Mouse (Mus musculus) cerebellum, postnatal 10 days (tissue): ENCODE data around the gene Serpina11.

Experiments used
- DNase-seq, 2 experiments: peaks; one replicate each; pipeline ENCODE4 v3.0.0; 2021; ENCODE audit warnings: mixed read lengths in 2 of 2

The Serpina11 gene

GRCm38 (mm10) chr12:103989857-103990256 is at the start of gene Serpina11:
Gene Serpina11, minus strand, starts transcription at chr12:103989957.
- no peak for DNase-seq

GRCm38 (mm10) chr12:104038181-104038580 is 48.4 kb upstream of the Serpina11 start:
- no peak for DNase-seq

GRCm38 (mm10) chr12:104033752-104034151 is 44.0 kb upstream of the Serpina11 start:
- no peak for DNase-seq

- peak; percentile 34 to 49 for DNase-seq
Observed at GRCm38 (mm10) chr12:104029986-104030385, 40.2 kb upstream of the Serpina11 start.

- DNase-seq = no peak
Observed at GRCm38 (mm10) chr12:104015280-104015679, 25.5 kb upstream of the Serpina11 start.

GRCm38 (mm10) chr12:104013620-104014019 is 23.9 kb upstream of the Serpina11 start, which contains the start of gene Serpina9:
Gene Serpina9, minus strand, starts transcription at chr12:104013755.
- DNase-seq = no peak

GRCm38 (mm10) chr12:104004689-104005088 is 14.9 kb upstream of the Serpina11 start:
- no peak for DNase-seq

- no peak for DNase-seq
Observed at GRCm38 (mm10) chr12:104003238-104003612, 13.5 kb upstream of the Serpina11 start.

- peak in 1 of 2 experiments; percentile 21 for DNase-seq
Observed at GRCm38 (mm10) chr12:104002569-104003237, 12.9 kb upstream of the Serpina11 start.

- DNase-seq = no peak
Observed at GRCm38 (mm10) chr12:104000594-104000993, 10.8 kb upstream of the Serpina11 start.

GRCm38 (mm10) chr12:103999611-104000010 is 9.9 kb upstream of the Serpina11 start:
- DNase-seq = no peak

GRCm38 (mm10) chr12:103996513-103996912 is 6.8 kb upstream of the Serpina11 start:
- no peak for DNase-seq

- DNase-seq = peak; percentile 82 to 85
Observed at GRCm38 (mm10) chr12:103995292-103996072, 5.7 kb upstream of the Serpina11 start.

GRCm38 (mm10) chr12:103992945-103993344 is 3.2 kb upstream of the Serpina11 start:
- DNase-seq = no peak

- DNase-seq = no peak
Observed at GRCm38 (mm10) chr12:103989514-103989767, 316 bp downstream of the Serpina11 start.

GRCm38 (mm10) chr12:103988754-103989513 is 823 bp downstream of the Serpina11 start:
- no peak for DNase-seq

GRCm38 (mm10) chr12:103985868-103986267 is 3.9 kb downstream of the Serpina11 start:
- peak; percentile 38 to 43 for DNase-seq

- DNase-seq = peak; percentile 78 to 83
Observed at GRCm38 (mm10) chr12:103984935-103985334, 4.8 kb downstream of the Serpina11 start.

- DNase-seq = no peak
Observed at GRCm38 (mm10) chr12:103981646-103982360, 8.0 kb downstream of the Serpina11 start.

- DNase-seq = no peak
Observed at GRCm38 (mm10) chr12:103978294-103978693, 11.5 kb downstream of the Serpina11 start.

- peak; percentile 63 to 66 for DNase-seq
Observed at GRCm38 (mm10) chr12:103977846-103978245, 11.9 kb downstream of the Serpina11 start.

- no peak for DNase-seq
Observed at GRCm38 (mm10) chr12:103977060-103977459, 12.7 kb downstream of the Serpina11 start.

GRCm38 (mm10) chr12:103971080-103971479 is 18.7 kb downstream of the Serpina11 start:
- no peak for DNase-seq
